Mouse (Mus musculus) ES-Bruce4 (cell line): ENCODE results near the gene Gm10720. TPM values are rescaled to one million over a fixed set of nuclear protein-coding genes. Genes with fewer than 3 reads are reported as not detected.
"Not testable (repeated sequence)": the region's sequence is repeated elsewhere in the genome, so short reads cannot be mapped to it uniquely, and the experiment has no call there.

Experiments used
- H3K27ac ChIP-seq: 2 replicates; pipeline ENCODE4 v1.5.1; 2012; ENCODE audit warnings: low read length, inconsistent platforms; ENCODE audit not compliant: insufficient read depth
- H3K27me3 ChIP-seq: 2 replicates; pipeline ENCODE4 v1.6.1; 2012; ENCODE audit warnings: mild to moderate bottlenecking, low read length, inconsistent platforms; ENCODE audit not compliant: control insufficient read depth, poor library complexity, insufficient read depth, severe bottlenecking
- H3K36me3 ChIP-seq: 2 replicates; pipeline ENCODE4 v1.6.1; 2012; ENCODE audit warnings: inconsistent platforms, mild to moderate bottlenecking, low read length, moderate library complexity; ENCODE audit not compliant: control insufficient read depth, poor library complexity, insufficient read depth, severe bottlenecking
- H3K4me1 ChIP-seq: one replicate; pipeline ENCODE4 v1.8.1; 2011; ENCODE audit warnings: low read length; ENCODE audit not compliant: control insufficient read depth, insufficient read depth
- H3K4me3 ChIP-seq: 2 replicates; pipeline ENCODE4 v1.5.1; 2011; ENCODE audit warnings: low read depth, mild to moderate bottlenecking, low read length
- H3K9ac ChIP-seq: 2 replicates; pipeline ENCODE4 v1.6.1; 2012; ENCODE audit warnings: low read depth, mild to moderate bottlenecking, inconsistent platforms; ENCODE audit not compliant: poor library complexity, severe bottlenecking
- H3K9me3 ChIP-seq: replicated peaks from 2 replicates; pipeline ENCODE4 v1.6.1; 2012; ENCODE audit warnings: mild to moderate bottlenecking, low read length, inconsistent platforms; ENCODE audit not compliant: control insufficient read depth, poor library complexity, insufficient read depth, severe bottlenecking
- polyA plus RNA-seq: library from polyadenylated mRNA; stranded (reverse); fragments of >200 nt; gene quantifications from 2 replicates; pipeline ENCODE4 v1.2.4, GENCODE M21; 2011; ENCODE audit warnings: low read depth; ENCODE audit not compliant: missing spikeins, insufficient read depth, insufficient read length

Gm10720 gene
- polyA plus RNA-seq, 1 experiment: not detected

GRCm38 (mm10) chr9:3023985-3024648 is 8.7 kb downstream of the Gm10720 start:
- H3K27me3 ChIP-seq, H3K9ac ChIP-seq, H3K9me3 ChIP-seq, H3K36me3 ChIP-seq, H3K4me3 ChIP-seq, H3K27ac ChIP-seq, H3K4me1 ChIP-seq: not testable (repeated sequence)

- H3K36me3 ChIP-seq, H3K9ac ChIP-seq, H3K9me3 ChIP-seq, H3K4me3 ChIP-seq, H3K27ac ChIP-seq, H3K27me3 ChIP-seq, H3K4me1 ChIP-seq: not testable (repeated sequence)
Measured at GRCm38 (mm10) chr9:3024912-3025467, 9.5 kb downstream of the Gm10720 start, which contains the start of gene Gm10717. Gm10717 (plus strand) TSS chr9:3025417.

GRCm38 (mm10) chr9:3025653-3026052 is 10.2 kb downstream of the Gm10720 start:
- H3K4me1 ChIP-seq, H3K9ac ChIP-seq, H3K4me3 ChIP-seq, H3K36me3 ChIP-seq, H3K9me3 ChIP-seq, H3K27me3 ChIP-seq, H3K27ac ChIP-seq: not testable (repeated sequence)

- not testable (repeated sequence) for H3K27ac ChIP-seq, H3K27me3 ChIP-seq, H3K36me3 ChIP-seq, H3K9me3 ChIP-seq, H3K9ac ChIP-seq, H3K4me3 ChIP-seq, H3K4me1 ChIP-seq
Measured at GRCm38 (mm10) chr9:3026136-3026535, 10.7 kb downstream of the Gm10720 start.

- not testable (repeated sequence) for H3K27me3 ChIP-seq, H3K36me3 ChIP-seq, H3K9me3 ChIP-seq, H3K4me3 ChIP-seq, H3K27ac ChIP-seq, H3K4me1 ChIP-seq, H3K9ac ChIP-seq
Measured at GRCm38 (mm10) chr9:3026741-3027140, 11.3 kb downstream of the Gm10720 start.

GRCm38 (mm10) chr9:3027200-3027599 is 11.7 kb downstream of the Gm10720 start:
- not testable (repeated sequence) for H3K9me3 ChIP-seq, H3K27me3 ChIP-seq, H3K4me3 ChIP-seq, H3K4me1 ChIP-seq, H3K27ac ChIP-seq, H3K36me3 ChIP-seq, H3K9ac ChIP-seq

GRCm38 (mm10) chr9:3029276-3030000 is 14.0 kb downstream of the Gm10720 start:
- H3K27me3 ChIP-seq, H3K9me3 ChIP-seq, H3K9ac ChIP-seq, H3K4me3 ChIP-seq, H3K27ac ChIP-seq, H3K36me3 ChIP-seq, H3K4me1 ChIP-seq: not testable (repeated sequence)

GRCm38 (mm10) chr9:3030677-3031318 is 15.3 kb downstream of the Gm10720 start:
- H3K4me1 ChIP-seq, H3K36me3 ChIP-seq, H3K27ac ChIP-seq, H3K27me3 ChIP-seq, H3K9ac ChIP-seq, H3K9me3 ChIP-seq, H3K4me3 ChIP-seq: not testable (repeated sequence)

GRCm38 (mm10) chr9:3034299-3034698 is 18.8 kb downstream of the Gm10720 start, which contains the start of gene Gm17535:
Gm17535 (plus strand) TSS chr9:3034599.
- H3K27ac ChIP-seq, H3K36me3 ChIP-seq, H3K9ac ChIP-seq, H3K27me3 ChIP-seq, H3K4me3 ChIP-seq, H3K9me3 ChIP-seq, H3K4me1 ChIP-seq: not testable (repeated sequence)
